Mouse (Mus musculus) cerebellum, adult 2 months (tissue): ENCODE results near the gene Pou2af1.

Source experiments
- CTCF ChIP-seq: fragments of 200-500 bp; IDR thresholded peaks from 2 replicates; pipeline ENCODE4 v1.5.1; 2011; ENCODE audit warnings: low read depth, mild to moderate bottlenecking, control low read depth, low read length, moderate library complexity, borderline replicate concordance; ENCODE audit not compliant: insufficient read depth
- POLR2A ChIP-seq: fragments of 200-500 bp; IDR thresholded peaks from 2 replicates; pipeline ENCODE4 v1.6.1; 2011; ENCODE audit warnings: low read length, control low read depth, borderline replicate concordance; ENCODE audit not compliant: insufficient read depth

- TF ChIP-seq CTCF: no peak
- no peak for TF ChIP-seq POLR2A
These were observed 17.3 kb downstream of the Pou2af1 start for GRCm38 (mm10) chr9:51230701-51231389.
